Mouse (Mus musculus) thymus, postnatal 14 days (tissue): ENCODE measurements around the gene Olfr180.

Source experiments
- DNase-seq: peaks from one replicate; pipeline ENCODE4 v3.0.0; 2021

The Olfr180 gene

DNA sequence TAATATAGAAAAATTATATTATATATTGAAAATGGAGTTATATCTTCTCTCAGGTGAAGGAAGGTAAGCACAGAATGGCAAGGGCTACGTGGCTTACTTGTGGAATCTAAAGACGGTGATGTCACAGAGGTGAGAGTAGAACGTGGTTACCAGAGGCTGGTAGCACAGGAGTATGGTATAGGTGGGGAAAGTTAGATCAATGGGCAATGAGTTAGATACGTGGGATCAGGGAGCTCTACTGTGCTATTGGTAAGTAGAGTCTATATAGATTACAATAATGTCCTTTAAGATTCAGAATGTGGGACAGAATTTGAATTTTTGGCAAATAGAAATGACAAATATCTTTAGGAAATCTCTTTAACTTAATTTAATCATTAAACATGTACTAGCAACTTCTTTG, at the start of gene Olfr180:
Gene Olfr180, minus strand, starts transcription at position 101 of the 400 bp plus-strand sequence.
- no peak for DNase-seq

DNA sequence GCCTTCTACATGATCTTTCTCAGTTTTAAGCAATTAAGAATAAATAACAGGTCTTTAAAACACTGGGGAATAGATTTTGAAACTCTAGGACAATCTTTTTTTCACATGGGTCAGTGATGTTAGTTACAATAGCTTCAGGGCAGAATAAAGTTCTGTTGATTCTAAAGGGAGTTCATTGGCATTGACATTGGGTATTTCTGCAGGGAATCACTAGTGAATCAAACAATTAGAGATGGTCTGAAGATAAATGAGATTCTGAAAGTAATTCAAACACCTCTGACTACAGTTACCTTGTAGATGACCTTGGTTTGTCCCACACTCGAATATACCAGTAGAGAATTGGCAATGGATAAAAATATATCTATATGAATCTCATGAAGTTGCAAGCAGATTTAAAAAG, 537 bp downstream of the Olfr180 start, which contains the start of gene Olfr181:
Gene Olfr181, minus strand, starts transcription at position 101 of the 400 bp plus-strand sequence.
- no peak for DNase-seq

DNA sequence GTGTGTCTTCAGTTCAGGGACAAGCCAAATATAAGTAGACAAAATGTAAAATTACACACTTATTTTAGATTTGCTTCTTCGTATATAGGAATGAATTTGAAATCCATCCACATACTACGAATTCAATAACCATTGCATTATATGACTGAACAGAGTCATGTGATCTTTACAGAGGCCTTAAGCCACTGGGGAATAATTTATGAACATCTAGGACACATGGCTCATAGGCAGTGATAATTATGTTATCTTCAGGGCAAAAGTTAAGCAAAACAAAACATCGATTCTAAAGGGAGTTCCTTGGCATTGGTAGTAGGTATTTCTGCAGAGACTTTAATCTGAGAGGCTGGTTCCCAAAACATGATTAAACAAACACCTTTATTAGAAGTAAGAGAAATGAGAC, 37.2 kb downstream of the Olfr180 start, which contains the start of gene Olfr178:
Gene Olfr178, minus strand, starts transcription at position 101 of the 400 bp plus-strand sequence.
- no peak for DNase-seq

DNA sequence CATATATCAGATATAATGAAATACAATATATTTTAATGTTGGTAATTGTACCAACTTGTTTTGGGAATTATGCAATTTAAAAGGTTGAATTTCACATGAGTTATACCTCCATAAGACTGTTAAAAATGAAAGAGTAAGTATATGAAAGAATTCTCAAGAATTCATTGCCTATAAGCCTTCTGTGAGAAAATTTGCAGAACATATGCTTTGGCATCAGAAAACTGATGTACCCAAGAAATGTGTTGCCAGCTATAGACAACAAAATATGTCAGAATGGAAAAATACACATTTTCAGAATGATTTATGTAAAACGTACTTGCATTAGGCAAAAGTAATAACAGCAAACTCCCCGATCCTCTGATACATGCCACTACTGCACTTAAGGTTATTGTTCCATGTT, 44.8 kb downstream of the Olfr180 start:
- no peak for DNase-seq

DNA sequence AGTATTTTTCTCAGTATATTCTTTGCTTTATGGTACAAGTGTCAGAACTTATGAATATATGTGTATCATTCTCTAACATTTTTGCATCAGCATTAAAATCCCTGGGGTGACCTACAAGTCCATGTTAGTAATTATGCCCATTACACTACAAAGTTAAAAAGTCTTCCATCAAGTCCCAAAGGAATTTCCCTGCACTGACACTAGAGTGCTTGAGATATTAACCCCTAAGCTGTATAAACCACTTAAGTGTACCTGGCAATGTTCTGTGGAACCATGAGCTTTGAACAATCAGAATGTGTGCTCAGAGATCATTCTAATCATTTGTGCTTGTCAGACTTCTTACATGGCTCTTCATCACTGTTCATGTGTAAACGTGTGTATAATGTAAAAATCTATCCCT, 54.5 kb downstream of the Olfr180 start, which contains the start of gene Olfr177:
Gene Olfr177, minus strand, starts transcription at position 101 of the 400 bp plus-strand sequence.
- no peak for DNase-seq
